23 mouse cellular contexts compared by ENCODE assay signal in the genomic region with DNA sequence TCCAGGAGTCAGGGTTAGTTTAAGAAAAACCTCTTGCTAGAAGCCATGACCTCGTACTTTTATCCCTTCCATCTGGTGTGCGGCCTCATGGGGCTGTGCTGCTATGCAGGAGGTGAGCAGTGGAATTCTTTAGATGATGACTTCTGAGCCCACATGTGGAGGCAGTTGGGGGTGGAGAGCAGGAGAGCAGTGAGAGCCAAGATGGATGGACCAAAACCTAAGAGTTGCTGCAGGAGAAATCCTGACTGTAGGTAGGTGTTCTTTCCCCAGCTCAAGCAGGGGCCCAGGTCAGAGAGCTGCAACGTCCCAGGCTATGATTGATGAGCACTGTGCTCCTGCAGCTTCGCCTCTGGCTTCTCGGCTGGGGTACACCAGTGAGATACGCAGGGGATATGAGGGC. TPM values are rescaled to one million over a fixed set of nuclear protein-coding genes. Genes with fewer than 3 reads are reported as not detected.
DNase-seq lines count a peak whose midpoint lies in the region; ATAC-seq and TF ChIP-seq lines count a peak whose summit lies in the region.
"Had no signal": no experiment of that assay in that cellular context is flagged by ENCODE, and none has a peak within 500 bp of the region (broad histone marks: within the 10 kb centered on the region; RNA-seq: fewer than 3 reads in every experiment).

No protein-coding gene starts in this region.

- no peak for DNase-seq in hindbrain, embryonic 10.5 days (ENCODE audit: low spot score)
- no peak for DNase-seq in hindbrain, postnatal 0 days (ENCODE audit: low spot score)
- DNase-seq in neural tube, embryonic 10.5 days (ENCODE audit: extremely low spot score, low spot score), result peak; percentile 44
- DNase-seq in limb, embryonic 11.5 days (ENCODE audit: low spot score), result peak; percentile 57
- DNase-seq in yolk sac, embryonic 10.5 days (ENCODE audit: low spot score), result peak; percentile 60
- no peak for DNase-seq in frontal cortex, postnatal 10 days (ENCODE audit: low spot score in 2 of 2)
- DNase-seq in spleen, postnatal 14 days (ENCODE audit: low spot score in 2 of 2), result no peak
- DNase-seq: cerebellum, adult 2 months; cerebellum, postnatal 36 days; gastrocnemius, postnatal 25 days; kidney, postnatal 4 days; liver; liver, postnatal 0 days; lung, postnatal 10 days had no signal

- no peak overlapping the region for H3K4me3 ChIP-seq in hindbrain, embryonic 10.5 days
- no peak overlapping the region for H3K4me3 ChIP-seq in hindbrain, postnatal 0 days (ENCODE audit: low read length)
- no peak overlapping the region for H3K4me3 ChIP-seq in neural tube, embryonic 15.5 days (replicated peaks)
- no peak overlapping the region for H3K4me3 ChIP-seq in limb, embryonic 11.5 days (ENCODE audit: low read depth, low read length)
- H3K4me3 ChIP-seq: embryonic facial prominence, embryonic 13.5 days; heart, embryonic 10.5 days; midbrain, embryonic 13.5 days; myocyte had no signal

- no peak overlapping the region for H3K4me2 ChIP-seq in hindbrain, postnatal 0 days (ENCODE audit: low read depth, low read length)
- H3K4me2 ChIP-seq in neural tube, embryonic 15.5 days, result no peak overlapping the region
- H3K4me2 ChIP-seq in limb, embryonic 11.5 days (ENCODE audit: low read depth, severe bottlenecking), result no peak overlapping the region
- H3K4me2 ChIP-seq: embryonic facial prominence, embryonic 13.5 days; midbrain, embryonic 13.5 days had no signal

- WGBS in hindbrain, embryonic 10.5 days, result 55% methylated on average over 6 of the region's 6 CpGs
- 68% methylated on average over 6 of the region's 6 CpGs for WGBS in hindbrain, postnatal 0 days
- WGBS in neural tube, embryonic 15.5 days, result 60% methylated on average over 6 of the region's 6 CpGs
- 14% methylated on average over 6 of the region's 6 CpGs for WGBS in limb, embryonic 11.5 days

- no peaks in the 10 kb centered on the region for H3K9me3 ChIP-seq in hindbrain, embryonic 10.5 days
- H3K9me3 ChIP-seq in hindbrain, postnatal 0 days (ENCODE audit: low read length), result no peaks in the 10 kb centered on the region
- no peaks in the 10 kb centered on the region for H3K9me3 ChIP-seq in neural tube, embryonic 15.5 days (replicated peaks)
- H3K9me3 ChIP-seq in limb, embryonic 11.5 days (ENCODE audit: control insufficient read depth, low read length), result no peaks in the 10 kb centered on the region
- H3K9me3 ChIP-seq: embryonic facial prominence, embryonic 13.5 days; G1E; heart, embryonic 10.5 days; midbrain, embryonic 13.5 days had no signal

- peak overlapping the region; percentile 29; the same call in 1 of the 2 replicates for H3K27ac ChIP-seq in hindbrain, embryonic 10.5 days
- no peak overlapping the region for H3K27ac ChIP-seq in hindbrain, postnatal 0 days
- H3K27ac ChIP-seq in neural tube, embryonic 15.5 days (replicated peaks), result no peak overlapping the region
- H3K27ac ChIP-seq in limb, embryonic 11.5 days (replicated peaks; ENCODE audit: low read depth, low read length), result no peak overlapping the region
- H3K27ac ChIP-seq: embryonic facial prominence, embryonic 13.5 days; midbrain, embryonic 13.5 days; stomach, postnatal 0 days had no signal

- no peak overlapping the region for H3K9ac ChIP-seq in hindbrain, postnatal 0 days (replicated peaks; ENCODE audit: low read length)
- H3K9ac ChIP-seq in neural tube, embryonic 15.5 days (replicated peaks), result no peak overlapping the region
- H3K9ac ChIP-seq in limb, embryonic 11.5 days (ENCODE audit: low read length), result no peak overlapping the region
- H3K9ac ChIP-seq: embryonic facial prominence, embryonic 13.5 days; liver, postnatal 0 days; midbrain, embryonic 13.5 days had no signal

- H3K27me3 ChIP-seq in hindbrain, embryonic 10.5 days (ENCODE audit: insufficient read depth, poor library complexity, severe bottlenecking), result no peaks in the 10 kb centered on the region
- H3K27me3 ChIP-seq in hindbrain, postnatal 0 days (ENCODE audit: insufficient read depth, low read length), result no peaks in the 10 kb centered on the region
- H3K27me3 ChIP-seq in neural tube, embryonic 15.5 days (replicated peaks), result no peaks in the 10 kb centered on the region
- H3K27me3 ChIP-seq in limb, embryonic 11.5 days (ENCODE audit: control insufficient read depth, insufficient read depth, low read length), result no peaks in the 10 kb centered on the region
- H3K27me3 ChIP-seq: embryonic facial prominence, embryonic 13.5 days; midbrain, embryonic 13.5 days had no signal

- TF ChIP-seq CTCF in hindbrain, postnatal 0 days (IDR thresholded peaks at IDR 0.05; ENCODE audit: low read depth), result no peak

- H3K36me3 ChIP-seq in hindbrain, embryonic 10.5 days, result peaks cover 49% of the 10 kb centered on the region
- H3K36me3 ChIP-seq in hindbrain, postnatal 0 days (ENCODE audit: insufficient read depth, low read length), result 0 out of 2 replicates have a peak, but pooled peaks cover 3% of the 10 kb centered on the region
- H3K36me3 ChIP-seq in neural tube, embryonic 15.5 days, result peaks cover 16% of the 10 kb centered on the region
- H3K36me3 ChIP-seq in limb, embryonic 11.5 days (ENCODE audit: control insufficient read depth, insufficient read depth, low read length), result no peaks in the 10 kb centered on the region

- no peak for ATAC-seq in hindbrain, postnatal 0 days
- no peak for ATAC-seq in neural tube, embryonic 15.5 days (ENCODE audit: low FRiP score)
- ATAC-seq in limb, embryonic 11.5 days (ENCODE audit: insufficient number of reproducible peaks, low FRiP score, low TSS enrichment, low read depth), result no peak
- ATAC-seq: intestine, embryonic 16.5 days; liver, postnatal 0 days; midbrain, embryonic 13.5 days had no signal

- H3K4me1 ChIP-seq in hindbrain, embryonic 10.5 days (replicated peaks), result peaks cover 32% of the 10 kb centered on the region
- no peaks in the 10 kb centered on the region for H3K4me1 ChIP-seq in hindbrain, postnatal 0 days (ENCODE audit: insufficient read depth, low read length)
- 0 out of 2 replicates have a peak, but pooled peaks cover 8% of the 10 kb centered on the region for H3K4me1 ChIP-seq in neural tube, embryonic 15.5 days
- H3K4me1 ChIP-seq in limb, embryonic 11.5 days (ENCODE audit: control insufficient read depth, insufficient read depth, low read length), result peaks cover 21% of the 10 kb centered on the region

RNA-seq across cellular contexts. Expression of gene Wnt2b, which starts 21.0 kb away (rescaled TPM):
- 1.3 and 1.7 TPM in 2 replicates for polyA plus RNA-seq in hindbrain, embryonic 10.5 days (2016; fragmentation: Nextera tagmentation; extraction: Ambion mirVana)
- total RNA-seq in hindbrain, postnatal 0 days (2014; rRNA removed), result 1.9 and 3.2 TPM in 2 replicates
- polyA plus RNA-seq in hindbrain, postnatal 0 days (2015; fragmentation: Nextera tagmentation; extraction: Ambion mirVana), result 0.56 and 0.88 TPM in 2 replicates
- 0.78 and 0.88 TPM in 2 replicates for polyA plus RNA-seq in neural tube, embryonic 15.5 days (2015; fragmentation: Nextera tagmentation; extraction: Ambion mirVana)
- polyA plus RNA-seq in limb, embryonic 11.5 days (2014; fragmentation: Nextera tagmentation; extraction: Ambion mirVana), result 0.43 and 0.72 TPM in 2 replicates
- total RNA-seq: megakaryocyte progenitor cell, adult 5-6 weeks had no signal
- polyA plus RNA-seq: G1E had no signal

Comparison
In these comparisons a context has a peak if more than half of its experiments do, and no peak if none do; other contexts are left out.
1. DNase-seq: peak in neural tube, embryonic 10.5 days (single experiment), limb, embryonic 11.5 days (single experiment) and yolk sac, embryonic 10.5 days (single experiment); none in hindbrain, embryonic 10.5 days (single experiment), hindbrain, postnatal 0 days (single experiment), frontal cortex, postnatal 10 days (0 of 2) and spleen, postnatal 14 days (0 of 2).